Mouse (Mus musculus): ENCODE measurements around the gene Tfpi2. TPM values are rescaled to one million over a fixed set of nuclear protein-coding genes. Genes with fewer than 3 reads are reported as not detected.

Gene Tfpi2
- polyA plus RNA-seq, 1 experiment from 2014 or later: 7.1 TPM

GRCm38 (mm10) chr6:3935048-3935447, 53.7 kb downstream of the Tfpi2 start:
- no peaks in the 10 kb centered on the region for H3K9me3 ChIP-seq (ENCODE audit: control insufficient read depth)
- no peak overlapping the region for H3K27ac ChIP-seq (ENCODE audit: low read depth, low read length)
- H3K27me3 ChIP-seq (replicated peaks; ENCODE audit: control insufficient read depth, insufficient read depth, low read length): no peaks in the 10 kb centered on the region
- 20% methylated on average over 2 of the region's 2 CpGs for WGBS
- no peak for ATAC-seq
- no peaks in the 10 kb centered on the region for H3K36me3 ChIP-seq (ENCODE audit: control insufficient read depth, insufficient read depth)
- H3K4me2 ChIP-seq (replicated peaks; ENCODE audit: low read depth): no peak overlapping the region
- H3K4me3 ChIP-seq (ENCODE audit: low read depth, low read length): no peak overlapping the region
- H3K4me1 ChIP-seq (replicated peaks; ENCODE audit: control insufficient read depth, insufficient read depth, low read length): no peaks in the 10 kb centered on the region
- no peak overlapping the region for H3K9ac ChIP-seq (ENCODE audit: low read depth, low read length)
- no peak for TF ChIP-seq CTCF (IDR thresholded peaks at IDR 0.05; ENCODE audit: low read depth)

- no peak for TF ChIP-seq CTCF (IDR thresholded peaks at IDR 0.05; ENCODE audit: low read depth)
- H3K9ac ChIP-seq (ENCODE audit: low read depth, low read length): no peak overlapping the region
- ATAC-seq: no peak
- no peaks in the 10 kb centered on the region for H3K36me3 ChIP-seq (ENCODE audit: control insufficient read depth, insufficient read depth)
- no peaks in the 10 kb centered on the region for H3K27me3 ChIP-seq (replicated peaks; ENCODE audit: control insufficient read depth, insufficient read depth, low read length)
- 76% methylated on average over 4 of the region's 4 CpGs for WGBS
- H3K4me1 ChIP-seq (replicated peaks; ENCODE audit: control insufficient read depth, insufficient read depth, low read length): no peaks in the 10 kb centered on the region
- H3K4me2 ChIP-seq (replicated peaks; ENCODE audit: low read depth): no peak overlapping the region
- H3K9me3 ChIP-seq (ENCODE audit: control insufficient read depth): no peaks in the 10 kb centered on the region
- no peak overlapping the region for H3K4me3 ChIP-seq (ENCODE audit: low read depth, low read length)
- H3K27ac ChIP-seq (ENCODE audit: low read depth, low read length): no peak overlapping the region
Observed at GRCm38 (mm10) chr6:3926140-3926539, 62.6 kb downstream of the Tfpi2 start.

- no peak for TF ChIP-seq CTCF (IDR thresholded peaks at IDR 0.05; ENCODE audit: low read depth)
- Histone ChIP-seq H3K27ac (ENCODE audit: low read depth, low read length) (no peak overlapping the region), H3K9ac (ENCODE audit: low read depth, low read length) (no peak overlapping the region), H3K9me3 (ENCODE audit: control insufficient read depth) (no peaks in the 10 kb centered on the region), H3K36me3 (ENCODE audit: control insufficient read depth, insufficient read depth) (no peaks in the 10 kb centered on the region), H3K4me2 (replicated peaks; ENCODE audit: low read depth) (no peak overlapping the region), H3K4me3 (ENCODE audit: low read depth, low read length) (no peak overlapping the region), H3K4me1 (replicated peaks; ENCODE audit: control insufficient read depth, insufficient read depth, low read length) (no peaks in the 10 kb centered on the region), H3K27me3 (replicated peaks; ENCODE audit: control insufficient read depth, insufficient read depth, low read length) (no peaks in the 10 kb centered on the region)
- WGBS: 84% methylated on average over 4 of the region's 4 CpGs
- no peak for ATAC-seq
Observed at GRCm38 (mm10) chr6:3922870-3923269, 65.8 kb downstream of the Tfpi2 start.

GRCm38 (mm10) chr6:3916015-3916414, 72.7 kb downstream of the Tfpi2 start:
- H3K27ac ChIP-seq (ENCODE audit: low read depth, low read length): no peak overlapping the region
- no peaks in the 10 kb centered on the region for H3K27me3 ChIP-seq (replicated peaks; ENCODE audit: control insufficient read depth, insufficient read depth, low read length)
- WGBS: 52% methylated on average over 7 of the region's 7 CpGs
- no peaks in the 10 kb centered on the region for H3K9me3 ChIP-seq (ENCODE audit: control insufficient read depth)
- TF ChIP-seq CTCF (IDR thresholded peaks at IDR 0.05; ENCODE audit: low read depth): no peak
- H3K9ac ChIP-seq (ENCODE audit: low read depth, low read length): no peak overlapping the region
- ATAC-seq: no peak
- no peaks in the 10 kb centered on the region for H3K36me3 ChIP-seq (ENCODE audit: control insufficient read depth, insufficient read depth)
- no peaks in the 10 kb centered on the region for H3K4me1 ChIP-seq (replicated peaks; ENCODE audit: control insufficient read depth, insufficient read depth, low read length)
- no peak overlapping the region for H3K4me3 ChIP-seq (ENCODE audit: low read depth, low read length)
- no peak overlapping the region for H3K4me2 ChIP-seq (replicated peaks; ENCODE audit: low read depth)

Other genes starting within 250 kb of the Tfpi2 start
- gene Calcr, start 224.2 kb downstream of the Tfpi2 start, polyA plus RNA-seq (2015; fragmentation: Nextera tagmentation; extraction: Ambion mirVana): 0.05 and 0.12 TPM in 2 replicates
- gene Gngt1, start 4.9 kb upstream of the Tfpi2 start, polyA plus RNA-seq (2015; fragmentation: Nextera tagmentation; extraction: Ambion mirVana): 0.17 TPM in 1 of 2 replicates, not detected in the other
- 93.7 and 100 TPM in 2 replicates for gene Gng11, start 15.0 kb upstream of the Tfpi2 start, polyA plus RNA-seq (2015; fragmentation: Nextera tagmentation; extraction: Ambion mirVana)
- 103 and 110 TPM in 2 replicates for gene Bet1, start 98.1 kb upstream of the Tfpi2 start, polyA plus RNA-seq (2015; fragmentation: Nextera tagmentation; extraction: Ambion mirVana)